Mouse (Mus musculus): ENCODE measurements around the gene Fam167b.

DNA sequence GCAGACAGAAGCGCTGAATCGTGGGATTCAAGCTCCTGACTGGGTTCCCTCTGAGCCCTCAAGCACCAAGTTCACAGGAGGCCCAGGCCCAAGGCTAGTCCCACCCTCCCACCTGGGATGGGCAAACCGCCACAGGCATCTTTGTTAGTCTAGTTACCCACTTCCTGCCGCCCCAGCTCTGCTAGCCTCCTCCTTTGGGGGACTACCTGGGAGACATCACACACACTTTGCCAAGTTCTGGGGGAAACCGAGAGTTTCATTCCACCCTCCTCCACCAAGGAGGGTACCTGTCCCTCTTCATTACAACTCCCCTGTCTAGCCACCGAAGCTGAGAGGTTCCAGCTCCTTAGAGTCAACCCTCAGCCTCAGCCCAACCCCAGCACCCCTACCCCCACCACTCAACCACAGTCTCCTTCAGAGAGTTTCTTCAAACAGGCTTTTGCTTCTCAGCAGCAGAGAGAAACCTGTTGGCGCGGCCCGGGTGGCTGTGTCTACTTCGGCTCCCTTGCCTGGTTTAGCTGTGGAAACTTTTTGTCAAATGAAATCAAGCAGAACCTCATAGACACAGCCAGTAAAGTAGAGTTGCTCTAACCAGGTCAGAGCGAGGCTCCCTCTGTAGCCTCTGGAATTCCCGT, 19.9 kb downstream of the Fam167b start:
- TF ChIP-seq CTCF (IDR thresholded peaks at IDR 0.05; ENCODE audit: borderline replicate concordance, insufficient read depth, low read depth, low read length) (no peak), POLR2A (IDR thresholded peaks at IDR 0.05; ENCODE audit: borderline replicate concordance, insufficient read depth, low read length) (no peak)

Measured in cerebellum, adult 2 months (tissue).